Mouse (Mus musculus) ovary, postnatal 10 days (tissue): ENCODE measurements around the gene Cd63.

Experiments
- DNase-seq: peaks from one replicate; pipeline ENCODE4 v3.0.0; 2022; ENCODE audit warnings: low spot score

Cd63 gene

DNA sequence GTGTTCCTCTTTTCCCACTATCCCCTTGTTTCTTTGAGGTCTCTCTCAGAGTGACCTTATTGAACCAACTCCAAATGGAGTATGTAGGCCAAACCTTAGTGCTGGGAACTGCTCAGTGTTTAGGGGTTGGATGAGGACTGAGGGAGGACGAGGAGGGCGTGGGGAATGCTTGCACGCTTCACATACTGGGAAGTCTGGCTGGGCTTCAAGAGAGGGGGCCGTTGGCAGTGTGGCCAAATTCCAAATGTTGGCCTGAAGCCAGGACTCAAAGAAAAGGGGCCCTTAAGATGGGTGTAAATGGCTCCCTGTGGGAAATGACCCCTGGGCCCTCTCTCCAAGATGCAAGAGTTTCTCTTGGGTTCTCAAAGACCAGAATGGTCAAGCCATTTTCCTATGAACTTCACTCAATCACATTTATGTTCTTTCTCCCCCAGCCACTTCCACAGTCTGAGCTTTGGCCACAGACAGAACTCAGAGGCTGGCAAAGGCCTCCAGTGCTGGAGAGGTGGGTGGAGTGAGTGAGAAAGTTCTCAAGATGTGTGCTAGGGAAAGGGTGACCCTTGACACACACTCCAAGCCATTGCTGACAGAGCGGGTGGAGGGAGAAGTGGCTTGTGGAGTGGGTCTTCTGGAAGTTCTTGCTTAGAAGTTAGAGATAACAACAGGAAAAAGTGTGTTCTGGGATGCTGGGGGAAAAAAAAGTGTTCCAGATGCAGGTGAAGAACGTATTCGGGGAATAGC lies 29.0 kb downstream of the Cd63 start:
- no peak for DNase-seq

DNA sequence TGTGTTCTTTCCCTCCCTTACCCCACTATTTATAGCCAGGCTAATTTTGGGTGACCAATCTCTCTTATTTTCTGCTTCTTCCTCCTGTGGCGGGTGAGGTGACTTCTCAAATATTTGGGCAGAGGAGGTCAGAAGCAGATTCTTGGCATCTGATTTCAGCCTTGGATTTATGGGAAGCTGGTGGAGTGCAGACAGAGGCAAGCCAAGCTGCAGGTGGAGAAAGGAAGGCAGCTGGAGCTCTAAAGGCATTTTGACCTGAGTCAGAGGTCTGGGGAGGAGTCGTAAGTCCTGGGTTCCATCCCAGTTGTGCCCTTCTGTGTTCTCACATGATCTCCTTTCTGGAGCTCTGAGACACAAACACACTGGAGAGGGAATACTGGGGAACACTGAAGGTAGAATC lies 30.7 kb downstream of the Cd63 start:
- DNase-seq = no peak

DNA sequence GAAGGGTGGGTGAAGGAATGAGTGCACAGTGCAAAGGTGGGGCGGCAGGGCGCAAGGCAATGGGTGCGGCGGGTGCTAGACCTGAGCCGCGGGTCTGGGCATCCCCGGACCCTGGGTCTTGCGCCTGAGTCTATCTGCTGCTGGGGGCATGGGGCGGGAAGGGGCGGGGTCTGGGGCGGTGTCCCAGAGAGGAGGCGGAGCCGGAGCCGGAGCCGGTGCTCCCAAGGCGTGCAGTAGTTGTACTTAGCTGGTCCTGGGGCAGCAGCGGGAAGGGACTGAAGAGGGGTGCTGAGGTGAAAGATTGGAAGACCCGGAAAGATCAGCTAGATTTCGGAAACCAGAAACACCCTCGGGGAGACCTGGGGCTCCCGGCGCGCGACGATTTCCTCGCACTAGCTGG lies 32.8 kb downstream of the Cd63 start, which contains the start of gene Itga7:
Gene Itga7, plus strand, starts transcription at position 245 of the 400 bp plus-strand sequence.
- DNase-seq = no peak

DNA sequence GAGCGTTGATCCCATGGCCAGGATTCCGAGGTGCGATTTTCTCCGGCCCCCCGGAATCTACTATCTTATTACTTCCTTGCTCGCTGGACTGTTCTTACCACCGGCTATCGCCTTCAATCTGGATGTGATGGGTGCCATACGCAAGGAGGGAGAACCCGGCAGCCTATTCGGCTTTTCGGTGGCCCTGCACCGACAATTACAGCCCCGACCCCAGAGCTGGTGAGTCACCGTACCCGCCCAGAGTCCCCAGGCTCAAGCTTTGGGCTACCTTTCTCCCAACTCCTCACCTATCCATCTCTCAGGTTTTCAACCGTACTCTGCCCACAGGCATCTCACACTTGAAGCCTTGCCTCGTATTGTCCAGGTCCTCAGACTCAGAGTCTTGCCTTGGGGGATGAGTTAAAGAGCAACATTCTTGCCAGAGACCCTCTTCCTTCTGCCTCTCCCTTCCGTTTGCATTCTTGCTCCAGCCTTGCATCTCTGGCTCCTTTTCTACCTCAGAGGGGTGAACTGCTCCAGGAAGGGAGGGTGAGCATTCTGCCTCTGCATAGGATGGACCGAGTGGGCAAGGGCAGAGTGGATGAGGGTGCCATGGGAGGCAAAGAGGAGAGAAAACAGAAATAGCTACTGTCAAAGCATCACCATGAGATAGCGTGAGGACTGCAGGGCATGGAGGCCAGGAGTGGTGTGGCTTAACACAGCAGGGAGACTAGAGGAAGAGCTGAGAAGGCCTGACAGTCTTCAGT lies 33.4 kb downstream of the Cd63 start:
- DNase-seq = no peak

DNA sequence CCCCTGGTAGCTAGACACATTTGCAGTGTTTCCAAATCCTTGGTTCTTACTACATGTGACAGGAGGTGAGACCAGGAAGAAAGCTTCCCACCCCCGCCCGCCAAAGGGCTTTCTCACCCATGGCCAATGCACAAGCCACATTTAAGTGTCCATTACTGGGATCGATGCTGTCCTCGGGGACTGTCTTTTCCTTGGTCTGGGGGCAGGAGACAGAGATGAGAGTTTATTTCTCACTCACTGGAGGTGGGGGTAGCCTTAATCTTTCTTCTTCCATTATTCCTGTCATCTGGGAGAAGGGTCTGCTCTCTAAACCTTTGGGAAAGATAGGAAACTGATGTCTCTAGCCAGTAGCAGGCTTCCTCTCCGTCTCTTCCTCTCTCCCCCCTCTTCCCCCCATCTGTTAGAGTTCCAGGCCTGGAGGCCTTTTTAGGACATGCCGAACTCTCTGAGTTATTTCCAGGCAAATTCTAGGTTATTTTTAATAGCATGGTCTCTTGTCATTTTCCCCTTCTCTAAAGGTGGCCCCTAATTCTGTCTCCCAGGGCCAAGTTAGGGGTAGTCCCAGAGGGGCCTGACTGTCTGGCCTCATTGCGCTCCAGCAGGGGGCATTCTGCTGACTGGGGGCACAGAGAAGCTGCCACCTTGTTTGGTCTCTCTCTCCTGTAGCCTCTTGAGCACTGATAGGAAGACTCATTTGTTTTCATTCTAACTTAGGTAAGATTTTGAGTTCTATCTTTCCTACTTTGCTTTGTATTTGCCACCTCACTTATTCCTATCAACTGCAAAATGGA lies 34.4 kb downstream of the Cd63 start:
- DNase-seq = no peak

DNA sequence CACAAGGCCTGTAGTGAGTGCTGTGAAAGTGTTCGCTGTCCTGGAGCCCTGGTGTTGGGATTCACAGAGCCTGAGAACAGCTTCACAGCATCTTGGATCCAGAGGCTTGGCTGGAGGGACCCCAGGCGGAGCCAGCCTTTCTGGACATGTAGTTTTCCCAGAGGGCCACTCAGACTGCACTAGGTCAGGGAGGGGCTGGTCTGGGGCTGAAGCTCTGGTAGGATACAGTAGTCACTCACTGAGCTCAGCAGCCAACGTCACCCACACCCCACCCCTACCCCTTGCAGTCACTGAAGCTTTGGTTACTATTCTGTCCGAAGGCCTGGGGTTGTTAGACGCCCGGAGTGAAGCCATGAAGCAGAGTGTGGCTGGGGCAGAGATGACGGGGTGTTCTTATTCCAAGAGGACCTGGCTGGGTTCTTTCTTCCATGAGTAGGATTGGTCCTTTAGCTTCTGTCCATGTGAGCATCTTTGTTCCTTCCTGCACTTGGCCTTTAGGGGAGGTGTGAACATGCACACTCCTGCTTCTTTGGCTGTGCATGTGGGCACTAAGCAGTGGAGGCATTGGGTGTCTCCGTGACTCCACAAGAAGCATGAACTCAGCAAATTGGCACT lies 35.1 kb downstream of the Cd63 start:
- DNase-seq = no peak

DNA sequence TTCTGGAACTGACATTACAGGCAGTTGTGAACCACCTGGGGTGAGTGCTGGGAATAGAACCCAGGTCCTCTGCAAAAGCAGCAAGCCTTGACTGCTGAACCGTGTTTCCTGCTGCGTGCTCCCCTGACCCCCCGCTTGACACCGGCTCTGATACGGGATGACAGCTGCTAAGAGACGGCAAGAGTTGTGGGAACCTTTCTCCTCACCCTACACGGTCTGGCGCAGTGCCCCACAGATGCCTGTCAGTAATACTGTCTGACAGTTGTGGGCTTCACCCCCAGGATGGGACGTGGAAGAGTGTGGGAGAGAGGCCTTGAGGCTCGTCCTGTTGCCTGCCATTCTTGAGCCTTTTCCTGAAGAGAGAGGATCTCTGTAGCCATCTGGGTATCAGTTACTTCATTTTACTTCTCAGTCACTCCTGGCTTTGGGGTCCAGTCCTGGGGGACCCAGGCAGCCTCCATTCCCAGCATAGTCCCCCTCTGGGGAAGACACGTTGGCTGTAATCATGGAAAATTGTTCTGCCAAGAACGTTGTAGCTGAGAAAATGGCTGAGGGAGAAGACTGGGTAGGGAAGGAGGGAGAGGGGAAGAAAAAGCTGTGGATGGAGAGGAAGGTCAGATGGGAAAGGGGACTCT lies 37.1 kb downstream of the Cd63 start:
- no peak for DNase-seq

DNA sequence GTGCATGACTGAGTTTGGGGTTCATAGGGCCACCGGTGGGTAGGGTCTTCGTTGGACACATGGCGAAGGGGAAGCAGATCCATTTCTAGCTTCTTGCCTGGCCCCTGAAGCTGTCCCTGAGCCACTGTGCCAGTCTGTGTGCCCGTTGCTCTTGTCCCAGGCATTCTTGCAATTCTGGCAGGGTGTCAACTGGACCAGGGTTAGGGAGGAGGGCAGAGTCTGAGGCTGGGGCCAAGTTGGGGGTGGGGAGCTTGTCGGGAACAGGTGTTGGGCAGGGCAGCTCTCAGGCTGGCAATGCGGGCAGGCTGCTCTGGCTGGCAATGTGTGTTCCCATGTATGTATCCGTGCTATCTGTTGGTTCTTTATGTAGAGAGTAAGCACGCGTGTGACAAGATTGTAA lies 37.7 kb downstream of the Cd63 start:
- DNase-seq = no peak

DNA sequence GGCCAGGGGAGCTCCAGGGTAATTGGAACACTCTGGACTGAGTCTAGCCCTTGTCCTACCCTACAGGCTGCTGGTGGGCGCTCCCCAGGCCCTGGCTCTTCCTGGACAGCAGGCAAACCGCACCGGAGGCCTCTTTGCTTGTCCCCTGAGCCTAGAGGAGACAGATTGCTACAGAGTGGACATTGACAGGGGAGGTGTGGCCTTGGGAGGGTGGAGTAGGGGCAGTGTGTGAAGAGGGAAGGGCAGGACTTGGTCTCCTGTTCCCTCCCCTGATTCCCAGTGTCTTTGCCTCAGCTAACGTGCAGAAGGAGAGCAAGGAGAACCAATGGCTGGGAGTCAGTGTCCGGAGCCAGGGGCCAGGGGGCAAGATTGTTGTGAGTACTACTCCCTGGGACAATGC lies 38.2 kb downstream of the Cd63 start:
- DNase-seq = no peak

DNA sequence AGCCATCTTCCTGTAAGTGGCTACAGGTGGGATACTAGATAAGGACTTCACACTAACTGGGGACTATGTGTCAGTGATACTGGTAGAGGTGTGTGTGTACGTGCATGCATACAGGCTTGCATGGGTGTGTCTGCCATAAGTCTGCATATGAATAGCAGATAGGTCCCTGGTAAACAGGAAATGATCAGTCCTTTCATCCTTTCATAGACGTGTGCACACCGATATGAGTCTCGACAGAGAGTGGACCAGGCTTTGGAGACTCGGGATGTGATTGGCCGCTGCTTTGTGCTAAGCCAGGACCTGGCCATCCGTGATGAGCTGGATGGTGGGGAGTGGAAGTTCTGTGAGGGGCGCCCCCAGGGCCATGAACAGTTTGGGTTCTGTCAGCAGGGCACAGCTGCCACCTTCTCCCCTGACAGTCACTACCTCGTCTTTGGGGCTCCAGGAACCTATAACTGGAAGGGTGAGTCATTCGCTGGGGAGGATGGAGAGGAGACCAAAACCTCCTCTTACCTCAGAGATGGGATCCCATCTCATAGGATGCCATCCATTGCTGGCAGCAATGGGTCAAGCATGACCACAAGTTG lies 39.8 kb downstream of the Cd63 start:
- no peak for DNase-seq

DNA sequence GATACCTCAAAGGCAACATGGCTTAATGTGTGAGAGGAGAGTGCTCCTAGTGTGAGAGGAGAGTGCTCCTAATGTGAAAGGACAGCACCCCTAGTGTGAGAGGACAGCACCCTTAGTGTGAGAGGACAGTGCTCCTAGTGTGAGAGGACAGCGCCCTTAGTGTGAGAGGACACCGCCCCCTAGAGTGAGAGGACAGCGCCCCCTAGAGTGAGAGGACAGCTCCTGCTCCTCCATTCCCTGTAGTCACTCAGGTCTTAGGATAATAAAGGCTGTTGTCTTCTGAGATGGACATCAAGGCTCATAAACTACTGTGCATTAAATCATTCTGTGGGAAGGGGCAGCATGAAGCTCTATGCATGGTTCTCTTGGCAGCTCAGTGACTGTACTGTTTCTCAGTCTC lies 44.9 kb downstream of the Cd63 start:
- no peak for DNase-seq

DNA sequence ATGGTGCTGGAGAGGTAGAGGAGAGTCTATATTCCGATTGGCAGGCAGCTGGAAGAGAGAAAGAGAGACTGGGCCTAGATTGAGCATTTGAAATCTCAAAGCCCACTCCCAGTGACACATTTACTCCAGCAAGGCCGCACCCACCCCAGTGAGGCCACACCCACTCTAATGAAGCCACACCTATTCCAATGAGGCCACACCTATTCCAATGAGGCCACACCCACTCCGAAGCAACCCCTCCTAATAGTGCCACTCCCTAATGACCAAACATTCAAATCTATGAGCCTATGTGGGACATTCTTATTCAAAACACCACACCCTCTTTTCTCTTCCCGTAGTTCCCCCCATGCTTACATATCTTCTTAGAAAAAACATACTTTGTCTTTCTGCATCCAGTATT lies 46.7 kb downstream of the Cd63 start:
- no peak for DNase-seq

DNA sequence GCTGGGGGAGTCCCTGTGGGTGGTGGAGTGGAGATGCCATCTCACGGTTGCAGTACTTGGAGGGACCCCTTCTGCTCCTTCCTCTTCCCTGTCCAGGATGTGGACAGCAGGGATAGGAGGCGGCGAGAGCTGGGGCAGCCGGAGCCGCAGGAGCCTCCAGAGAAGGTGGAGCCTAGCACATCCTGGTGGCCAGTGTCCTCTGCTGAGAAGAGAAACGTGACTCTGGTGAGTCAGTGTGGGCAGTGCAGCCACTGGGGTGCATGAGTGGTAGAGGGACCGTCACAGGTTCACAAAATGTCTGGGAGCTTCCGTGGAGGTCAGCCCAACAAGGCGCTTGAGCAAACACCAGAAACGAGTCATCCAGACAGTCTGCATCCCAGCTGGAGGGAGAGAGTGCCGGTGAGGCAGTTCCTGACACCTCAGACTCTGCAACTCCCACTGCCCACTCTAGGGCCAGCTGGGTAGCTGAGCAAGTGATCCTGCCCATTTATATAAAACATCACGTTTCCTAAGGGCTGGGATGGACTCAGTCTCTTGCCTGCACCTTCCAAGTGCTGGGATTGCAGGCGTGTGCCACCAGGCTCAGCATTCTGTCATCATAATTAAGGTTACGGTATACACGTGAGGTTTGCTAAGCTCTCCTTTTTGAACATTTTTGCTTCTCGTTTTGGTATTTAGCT lies 49.6 kb downstream of the Cd63 start:
- no peak for DNase-seq

DNA sequence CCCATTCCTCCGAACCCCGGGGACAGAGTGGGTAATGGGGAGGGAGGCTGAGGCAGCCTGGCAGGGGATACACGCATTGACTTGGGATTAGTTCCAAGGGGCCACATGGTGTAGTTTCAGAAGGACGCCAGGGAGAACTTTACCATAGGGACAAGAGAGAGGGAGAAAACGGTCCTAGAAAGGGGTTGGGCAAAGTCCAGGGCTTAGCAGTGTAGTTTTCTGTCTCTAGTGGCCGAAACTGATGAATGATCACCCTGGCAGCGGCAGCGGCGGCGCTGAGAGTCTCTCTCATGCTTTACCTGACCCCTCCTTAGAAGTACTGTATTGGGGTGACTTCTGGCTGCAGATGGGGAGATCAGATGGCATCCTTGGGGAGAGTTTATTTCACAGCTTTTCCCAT lies 57.6 kb downstream of the Cd63 start:
- no peak for DNase-seq

DNA sequence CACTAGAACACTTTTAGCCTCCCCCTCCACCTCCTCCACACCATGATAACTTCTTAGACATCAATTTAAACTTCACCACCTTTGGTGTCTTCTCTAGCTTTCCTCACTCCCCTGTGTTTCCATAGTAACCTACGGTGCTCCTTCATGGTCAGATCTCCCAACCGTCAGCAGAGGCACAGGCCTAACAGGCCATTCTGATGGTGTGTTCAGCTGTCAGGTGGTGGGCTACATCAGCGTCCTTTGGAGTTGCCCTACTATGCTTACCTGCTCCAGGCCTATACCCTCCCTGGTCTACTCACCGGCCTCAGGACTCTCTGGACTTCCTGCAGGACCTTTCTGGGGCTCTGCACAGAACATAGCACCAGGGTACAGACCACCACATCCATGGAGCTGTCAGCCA lies 59.4 kb downstream of the Cd63 start:
- DNase-seq = no peak

DNA sequence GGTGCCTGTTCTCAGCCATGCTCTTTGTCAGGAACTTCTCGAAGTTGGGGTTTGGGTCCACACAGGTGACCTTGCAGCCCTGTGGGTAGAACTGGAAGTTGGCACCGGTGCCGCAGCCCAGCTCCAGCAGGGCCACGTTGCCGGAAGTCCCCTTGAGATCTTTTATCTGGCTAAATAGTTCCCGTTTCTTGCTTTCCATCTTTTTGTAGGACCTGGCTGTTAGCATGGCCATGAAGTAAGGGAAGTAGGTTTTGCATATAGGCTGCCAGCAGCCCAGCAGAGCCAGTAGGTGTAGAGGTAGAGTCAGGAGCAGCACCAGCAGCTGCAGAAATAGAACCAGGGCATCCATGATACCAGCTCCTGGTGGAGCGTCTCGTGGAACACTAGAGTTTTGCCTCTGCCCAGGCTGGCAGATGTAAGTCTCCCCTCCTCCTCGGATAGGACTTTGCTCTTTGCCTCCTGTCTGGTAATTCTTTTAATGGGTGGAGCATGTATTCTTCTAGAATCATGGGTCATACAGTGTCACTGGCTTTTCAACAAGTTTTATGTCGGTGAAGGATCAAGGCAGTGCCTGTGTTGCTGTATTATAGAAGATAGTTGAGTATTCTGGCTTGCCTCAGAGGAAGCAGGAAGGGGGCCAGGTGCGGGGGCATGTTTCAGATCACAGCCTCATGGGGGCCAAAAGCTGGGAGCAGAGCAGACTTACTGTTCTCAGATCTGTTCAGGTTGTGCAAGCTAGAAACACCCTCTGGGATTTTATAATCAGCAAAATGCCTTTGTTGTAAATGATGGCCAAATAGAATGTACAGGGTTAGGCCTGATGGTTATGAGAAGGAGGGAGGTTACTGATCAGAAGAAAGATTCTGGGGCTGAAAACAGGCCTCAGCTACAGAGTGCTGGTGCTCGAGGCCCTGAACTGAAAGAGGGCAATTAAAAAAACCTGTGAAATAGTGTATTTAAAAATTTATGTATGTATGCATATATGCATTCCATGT lies 60.1 kb downstream of the Cd63 start, which contains the start of gene Mettl7b:
Gene Mettl7b, minus strand, starts transcription at position 399 of the 995 bp plus-strand sequence.
- DNase-seq = no peak
